Mouse (Mus musculus): ENCODE data around the gene 4930438A08Rik.

- no peak for TF ChIP-seq CTCF (IDR thresholded peaks at IDR 0.05)
- TF ChIP-seq EP300 (IDR thresholded peaks at IDR 0.05) = no peak
Observed at GRCm38 (mm10) chr11:58231156-58231555, 43.4 kb upstream of the 4930438A08Rik start.
